Mouse (Mus musculus): ENCODE results near the gene Bsn.

DNA sequence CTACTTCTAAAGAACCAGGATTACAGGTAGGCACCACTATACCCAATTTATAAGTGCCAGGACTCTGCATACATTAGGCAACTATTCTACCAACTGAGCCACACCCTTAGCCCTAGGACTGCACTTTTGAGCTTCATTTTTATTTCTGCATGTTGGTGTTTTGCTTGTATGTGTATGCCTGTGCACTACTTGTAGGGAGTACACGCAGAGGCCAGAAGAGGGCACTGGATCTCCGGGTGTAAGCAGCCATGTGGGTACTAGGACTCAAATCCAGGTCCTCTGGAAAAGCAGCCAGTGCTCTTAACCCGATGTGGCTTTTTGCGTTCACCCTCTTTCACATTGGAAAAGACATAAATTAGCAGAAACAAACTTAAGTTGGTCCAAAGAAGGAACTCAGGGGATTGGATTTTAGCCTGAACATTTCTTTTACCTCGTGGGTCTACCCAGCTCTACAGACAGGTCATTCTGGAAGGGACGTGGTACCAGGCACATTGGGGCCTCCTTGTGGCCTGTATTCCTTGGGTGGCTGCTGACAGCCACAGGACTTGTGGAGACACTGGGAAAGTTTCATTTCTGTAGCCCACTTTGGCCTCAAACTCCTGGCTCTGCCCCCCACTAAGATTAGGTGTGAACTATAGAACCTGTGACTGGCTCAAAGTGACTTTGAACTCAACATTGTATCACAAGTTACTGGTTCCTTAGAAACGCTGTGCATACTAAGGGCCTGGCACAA is 50.1 kb downstream of the Bsn start:
- TF ChIP-seq POLR2A (IDR thresholded peaks at IDR 0.05; ENCODE audit: insufficient read length, low read depth) (no peak), MAX (IDR thresholded peaks at IDR 0.05; ENCODE audit: low read depth) (no peak), E2F4 (IDR thresholded peaks at IDR 0.05; ENCODE audit: insufficient read depth) (no peak)
